Mouse (Mus musculus) retina, postnatal 1 day (tissue): ENCODE results near the gene Gm20431.
"Not testable (repeated sequence)": the region's sequence is repeated elsewhere in the genome, so short reads cannot be mapped to it uniquely, and the experiment has no call there.

Experiments used
- DNase-seq: peaks from one replicate; pipeline ENCODE4 v3.0.0-alpha.2; 2012

The Gm20431 gene

GRCm38 (mm10) chr2:167659177-167659846 lies 2.0 kb downstream of the Gm20431 start:
- DNase-seq: no peak

GRCm38 (mm10) chr2:167658712-167659111 lies 2.6 kb downstream of the Gm20431 start:
- DNase-seq: no peak

GRCm38 (mm10) chr2:167657973-167658372 lies 3.3 kb downstream of the Gm20431 start:
- DNase-seq: no peak

- no peak for DNase-seq
Measured at GRCm38 (mm10) chr2:167656629-167657478, 4.4 kb downstream of the Gm20431 start.

- no peak for DNase-seq
Measured at GRCm38 (mm10) chr2:167654911-167655600, 6.2 kb downstream of the Gm20431 start.

GRCm38 (mm10) chr2:167652694-167653093 lies 8.6 kb downstream of the Gm20431 start:
- no peak for DNase-seq

- peak; percentile 73 for DNase-seq
Measured at GRCm38 (mm10) chr2:167651622-167652021, 9.7 kb downstream of the Gm20431 start.

GRCm38 (mm10) chr2:167649290-167650032 lies 11.8 kb downstream of the Gm20431 start:
- no peak for DNase-seq

GRCm38 (mm10) chr2:167646411-167646810 lies 14.9 kb downstream of the Gm20431 start:
- DNase-seq: no peak

GRCm38 (mm10) chr2:167643356-167644052 lies 17.8 kb downstream of the Gm20431 start:
- not testable (repeated sequence) for DNase-seq

GRCm38 (mm10) chr2:167642164-167642563 lies 19.1 kb downstream of the Gm20431 start:
- DNase-seq: no peak

- peak; percentile 46 for DNase-seq
Measured at GRCm38 (mm10) chr2:167641337-167641736, 20.0 kb downstream of the Gm20431 start.

- no peak for DNase-seq
Measured at GRCm38 (mm10) chr2:167640279-167640678, 21.0 kb downstream of the Gm20431 start.

GRCm38 (mm10) chr2:167634865-167635512 lies 26.3 kb downstream of the Gm20431 start:
- DNase-seq: no peak

- peak; percentile 100 for DNase-seq
Measured at GRCm38 (mm10) chr2:167634338-167634770, 26.9 kb downstream of the Gm20431 start.

- DNase-seq: no peak
Measured at GRCm38 (mm10) chr2:167633537-167633872, 27.8 kb downstream of the Gm20431 start.

GRCm38 (mm10) chr2:167632731-167633536 lies 28.4 kb downstream of the Gm20431 start:
- no peak for DNase-seq

- DNase-seq: peak; percentile 98
Measured at GRCm38 (mm10) chr2:167631591-167632448, 29.5 kb downstream of the Gm20431 start, which contains the start of gene Ube2v1. Gene Ube2v1, minus strand, starts transcription at chr2:167632095.

- no peak for DNase-seq
Measured at GRCm38 (mm10) chr2:167631181-167631590, 30.1 kb downstream of the Gm20431 start.

- DNase-seq: no peak
Measured at GRCm38 (mm10) chr2:167630421-167630820, 30.9 kb downstream of the Gm20431 start.
